Mouse (Mus musculus) left cerebral cortex, adult 18-20 months (tissue): ENCODE data around the gene Rtbdn. TPM values are rescaled to one million over a fixed set of nuclear protein-coding genes. Genes with fewer than 3 reads are reported as not detected.

ENCODE experiments used
- DNase-seq, 2 experiments: peaks; one replicate each; pipeline ENCODE4 v3.0.0; 2021 to 2022; ENCODE audit warnings: low spot score in 2 of 2, mixed read lengths in 1 of 2
- total RNA-seq, 2 experiments: library from RNA; stranded (reverse); gene quantifications; 2 replicates each; pipeline ENCODE4 v1.2.3; 2021

Rtbdn gene
- total RNA-seq, 2 experiments from 2014 or later, result 0.91 to 1.3 TPM

GRCm38 (mm10) chr8:84952612-84953255, 5.9 kb downstream of the Rtbdn start:
- DNase-seq, result no peak

- DNase-seq, result peak; percentile 76 to 84
Observed at GRCm38 (mm10) chr8:84956768-84957167, 10.0 kb downstream of the Rtbdn start.

GRCm38 (mm10) chr8:84959811-84960210, 13.0 kb downstream of the Rtbdn start:
- no peak for DNase-seq

- DNase-seq, result no peak
Observed at GRCm38 (mm10) chr8:84963952-84964351, 17.2 kb downstream of the Rtbdn start.

- peak; percentile 90 to 94 for DNase-seq
Observed at GRCm38 (mm10) chr8:84965731-84966291, 19.0 kb downstream of the Rtbdn start.

- no peak for DNase-seq
Observed at GRCm38 (mm10) chr8:84966603-84967002, 19.8 kb downstream of the Rtbdn start.

GRCm38 (mm10) chr8:84967532-84968304, 20.9 kb downstream of the Rtbdn start:
- no peak for DNase-seq

GRCm38 (mm10) chr8:84968650-84969049, 21.9 kb downstream of the Rtbdn start:
- no peak for DNase-seq

GRCm38 (mm10) chr8:84969241-84970134, 22.7 kb downstream of the Rtbdn start, which contains the start of the genes Gm49661, Prdx2 and Rnaseh2a:
Gene Gm49661, minus strand, starts transcription at chr8:84969433.
Gene Prdx2, plus strand, starts transcription at chr8:84969587.
Gene Rnaseh2a, minus strand, starts transcription at chr8:84969767.
- DNase-seq, result peak; percentile 69 to 78

GRCm38 (mm10) chr8:84970135-84970790, 23.5 kb downstream of the Rtbdn start:
- no peak for DNase-seq

GRCm38 (mm10) chr8:84970913-84971312, 24.1 kb downstream of the Rtbdn start:
- no peak for DNase-seq

GRCm38 (mm10) chr8:84973079-84973478, 26.3 kb downstream of the Rtbdn start:
- no peak for DNase-seq

GRCm38 (mm10) chr8:84973803-84974542, 27.2 kb downstream of the Rtbdn start:
- DNase-seq, result peak; percentile 35 to 43

- DNase-seq, result no peak
Observed at GRCm38 (mm10) chr8:84974543-84975142, 27.9 kb downstream of the Rtbdn start.

- DNase-seq, result peak; percentile 56 to 62
Observed at GRCm38 (mm10) chr8:84975434-84975833, 28.6 kb downstream of the Rtbdn start.

- peak; percentile 95 to 96 for DNase-seq
Observed at GRCm38 (mm10) chr8:84976031-84976762, 29.4 kb downstream of the Rtbdn start.

GRCm38 (mm10) chr8:84976763-84977434, 30.1 kb downstream of the Rtbdn start:
- no peak for DNase-seq
